Mouse (Mus musculus): ENCODE data around the gene 4933415A04Rik. TPM values are rescaled to one million over a fixed set of nuclear protein-coding genes. Genes with fewer than 3 reads are reported as not detected.

Gene 4933415A04Rik
- total and polyA plus RNA-seq, 2 experiments = not detected

GRCm38 (mm10) chr11:43631645-43632044 is 44.8 kb downstream of the 4933415A04Rik start:
- no peaks in the 10 kb centered on the region for H3K36me3 ChIP-seq (ENCODE audit: control insufficient read depth, insufficient read depth, low read length)
- H3K27ac ChIP-seq (replicated peaks; ENCODE audit: insufficient read depth, low read depth, low read length) = no peak overlapping the region
- no peak overlapping the region for H3K4me3 ChIP-seq (ENCODE audit: insufficient read depth, low read depth, low read length)
- H3K4me1 ChIP-seq (ENCODE audit: control insufficient read depth, insufficient read depth, low read length) = peaks cover 4% of the 10 kb centered on the region; the same call in 1 of the 2 replicates
- H3K27me3 ChIP-seq (ENCODE audit: control insufficient read depth, insufficient read depth, low read length) = no peaks in the 10 kb centered on the region
- H3K79me2 ChIP-seq (ENCODE audit: control insufficient read depth, insufficient read depth, low read length) = no peaks in the 10 kb centered on the region
- DNase-seq (ENCODE audit: extremely low read depth, low read depth, low spot score) = peak; percentile 64
- H3K9ac ChIP-seq (ENCODE audit: low read depth, low read length) = no peak overlapping the region
- TF ChIP-seq CTCF (IDR thresholded peaks at IDR 0.05; ENCODE audit: low read depth, low read length) (no peak), POLR2A (IDR thresholded peaks at IDR 0.05; ENCODE audit: extremely low read depth, insufficient read depth, low read length) (no peak)
- WGBS = 40% methylated on average over 9 of the region's 9 CpGs

GRCm38 (mm10) chr11:43632566-43632965 is 45.7 kb downstream of the 4933415A04Rik start:
- Histone ChIP-seq H3K4me1 (ENCODE audit: control insufficient read depth, insufficient read depth, low read length) (peaks cover 4% of the 10 kb centered on the region; the same call in 1 of the 2 replicates), H3K36me3 (ENCODE audit: control insufficient read depth, insufficient read depth, low read length) (no peaks in the 10 kb centered on the region), H3K27ac (replicated peaks; ENCODE audit: insufficient read depth, low read depth, low read length) (no peak overlapping the region), H3K9ac (ENCODE audit: low read depth, low read length) (no peak overlapping the region), H3K79me2 (ENCODE audit: control insufficient read depth, insufficient read depth, low read length) (no peaks in the 10 kb centered on the region), H3K4me3 (ENCODE audit: insufficient read depth, low read depth, low read length) (no peak overlapping the region), H3K27me3 (ENCODE audit: control insufficient read depth, insufficient read depth, low read length) (no peaks in the 10 kb centered on the region)
- no peak for DNase-seq (ENCODE audit: extremely low read depth, low read depth, low spot score)
- TF ChIP-seq CTCF (IDR thresholded peaks at IDR 0.05; ENCODE audit: low read depth, low read length) (no peak), POLR2A (IDR thresholded peaks at IDR 0.05; ENCODE audit: extremely low read depth, insufficient read depth, low read length) (no peak)
- 72% methylated on average over 4 of the region's 4 CpGs for WGBS

GRCm38 (mm10) chr11:43633165-43633564 is 46.3 kb downstream of the 4933415A04Rik start:
- Histone ChIP-seq H3K36me3 (ENCODE audit: control insufficient read depth, insufficient read depth, low read length) (no peaks in the 10 kb centered on the region), H3K4me3 (ENCODE audit: insufficient read depth, low read depth, low read length) (no peak overlapping the region), H3K27me3 (ENCODE audit: control insufficient read depth, insufficient read depth, low read length) (no peaks in the 10 kb centered on the region), H3K27ac (replicated peaks; ENCODE audit: insufficient read depth, low read depth, low read length) (no peak overlapping the region), H3K9ac (ENCODE audit: low read depth, low read length) (no peak overlapping the region), H3K4me1 (ENCODE audit: control insufficient read depth, insufficient read depth, low read length) (peaks cover 5% of the 10 kb centered on the region), H3K79me2 (ENCODE audit: control insufficient read depth, insufficient read depth, low read length) (no peaks in the 10 kb centered on the region)
- no peak for DNase-seq (ENCODE audit: extremely low read depth, low read depth, low spot score)
- WGBS = 83% methylated on average over 6 of the region's 6 CpGs
- TF ChIP-seq POLR2A (IDR thresholded peaks at IDR 0.05; ENCODE audit: extremely low read depth, insufficient read depth, low read length) = no peak
- TF ChIP-seq CTCF (IDR thresholded peaks at IDR 0.05; ENCODE audit: low read depth, low read length) = no peak

GRCm38 (mm10) chr11:43633658-43634401 is 47.0 kb downstream of the 4933415A04Rik start:
- no peaks in the 10 kb centered on the region for H3K27me3 ChIP-seq (ENCODE audit: control insufficient read depth, insufficient read depth, low read length)
- DNase-seq (ENCODE audit: extremely low read depth, low read depth, low spot score) = no peak
- H3K4me1 ChIP-seq (ENCODE audit: control insufficient read depth, insufficient read depth, low read length) = peaks cover 9% of the 10 kb centered on the region
- H3K27ac ChIP-seq (replicated peaks; ENCODE audit: insufficient read depth, low read depth, low read length) = no peak overlapping the region
- H3K79me2 ChIP-seq (ENCODE audit: control insufficient read depth, insufficient read depth, low read length) = no peaks in the 10 kb centered on the region
- no peaks in the 10 kb centered on the region for H3K36me3 ChIP-seq (ENCODE audit: control insufficient read depth, insufficient read depth, low read length)
- no peak overlapping the region for H3K9ac ChIP-seq (ENCODE audit: low read depth, low read length)
- no peak for TF ChIP-seq POLR2A (IDR thresholded peaks at IDR 0.05; ENCODE audit: extremely low read depth, insufficient read depth, low read length)
- no peak for TF ChIP-seq CTCF (IDR thresholded peaks at IDR 0.05; ENCODE audit: low read depth, low read length)
- H3K4me3 ChIP-seq (ENCODE audit: insufficient read depth, low read depth, low read length) = no peak overlapping the region
- 50% methylated on average over 19 of the region's 19 CpGs for WGBS

- Histone ChIP-seq H3K36me3 (ENCODE audit: control insufficient read depth, insufficient read depth, low read length) (no peaks in the 10 kb centered on the region), H3K4me1 (ENCODE audit: control insufficient read depth, insufficient read depth, low read length) (peaks cover 9% of the 10 kb centered on the region), H3K4me3 (ENCODE audit: insufficient read depth, low read depth, low read length) (no peak overlapping the region), H3K27me3 (ENCODE audit: control insufficient read depth, insufficient read depth, low read length) (no peaks in the 10 kb centered on the region), H3K9ac (ENCODE audit: low read depth, low read length) (no peak overlapping the region), H3K79me2 (ENCODE audit: control insufficient read depth, insufficient read depth, low read length) (no peaks in the 10 kb centered on the region), H3K27ac (replicated peaks; ENCODE audit: insufficient read depth, low read depth, low read length) (no peak overlapping the region)
- TF ChIP-seq POLR2A (IDR thresholded peaks at IDR 0.05; ENCODE audit: extremely low read depth, insufficient read depth, low read length) (no peak), CTCF (IDR thresholded peaks at IDR 0.05; ENCODE audit: low read depth, low read length) (no peak)
- DNase-seq (ENCODE audit: extremely low read depth, low read depth, low spot score) = no peak
- 90% methylated on average over 4 of the region's 4 CpGs for WGBS
Observed at GRCm38 (mm10) chr11:43636761-43637160, 49.9 kb downstream of the 4933415A04Rik start.

GRCm38 (mm10) chr11:43638486-43638885 is 51.6 kb downstream of the 4933415A04Rik start:
- H3K4me3 ChIP-seq (ENCODE audit: insufficient read depth, low read depth, low read length) = no peak overlapping the region
- no peak for TF ChIP-seq CTCF (IDR thresholded peaks at IDR 0.05; ENCODE audit: low read depth, low read length)
- TF ChIP-seq POLR2A (IDR thresholded peaks at IDR 0.05; ENCODE audit: extremely low read depth, insufficient read depth, low read length) = no peak
- H3K36me3 ChIP-seq (ENCODE audit: control insufficient read depth, insufficient read depth, low read length) = no peaks in the 10 kb centered on the region
- peaks cover 6% of the 10 kb centered on the region for H3K4me1 ChIP-seq (ENCODE audit: control insufficient read depth, insufficient read depth, low read length)
- DNase-seq (ENCODE audit: extremely low read depth, low read depth, low spot score) = peak; percentile 57
- H3K27ac ChIP-seq (replicated peaks; ENCODE audit: insufficient read depth, low read depth, low read length) = peak overlapping the region; percentile 83
- H3K79me2 ChIP-seq (ENCODE audit: control insufficient read depth, insufficient read depth, low read length) = no peaks in the 10 kb centered on the region
- H3K27me3 ChIP-seq (ENCODE audit: control insufficient read depth, insufficient read depth, low read length) = no peaks in the 10 kb centered on the region
- 23% methylated on average over 3 of the region's 3 CpGs for WGBS
- H3K9ac ChIP-seq (ENCODE audit: low read depth, low read length) = no peak overlapping the region

Other genes with a start within 250 kb of the 4933415A04Rik start
- gene Pttg1, start 160.8 kb upstream of the 4933415A04Rik start, total RNA-seq (2014; rRNA removed) = 40.0 and 45.4 TPM in 2 replicates
- gene Pttg1, start 160.8 kb upstream of the 4933415A04Rik start, polyA plus RNA-seq (2012; rRNA removed) = 12.0 and 17.7 TPM in 2 replicates
- 11.8 and 13.2 TPM in 2 replicates for gene Slu7, start 153.3 kb upstream of the 4933415A04Rik start, total RNA-seq (2014; rRNA removed)
- 1.7 and 2.4 TPM in 2 replicates for gene Slu7, start 153.3 kb upstream of the 4933415A04Rik start, polyA plus RNA-seq (2012; rRNA removed)
- 1.2 and 1.5 TPM in 2 replicates for gene C1qtnf2, start 112.8 kb upstream of the 4933415A04Rik start, total RNA-seq (2014; rRNA removed)
- 1.4 and 2.6 TPM in 2 replicates for gene C1qtnf2, start 112.8 kb upstream of the 4933415A04Rik start, polyA plus RNA-seq (2012; rRNA removed)
- gene Ccnjl, start 58.3 kb upstream of the 4933415A04Rik start, total RNA-seq (2014; rRNA removed) = 0.07 and 0.09 TPM in 2 replicates
- 0.10 and 0.20 TPM in 2 replicates for gene Ccnjl, start 58.3 kb upstream of the 4933415A04Rik start, polyA plus RNA-seq (2012; rRNA removed)
- not detected in 2 replicates for gene Fabp6, start 14.5 kb downstream of the 4933415A04Rik start, total RNA-seq (2014; rRNA removed)
- gene Fabp6, start 14.5 kb downstream of the 4933415A04Rik start, polyA plus RNA-seq (2012; rRNA removed) = not detected in 2 replicates
- 11.2 and 12.1 TPM in 2 replicates for gene Pwwp2a, start 95.0 kb downstream of the 4933415A04Rik start, total RNA-seq (2014; rRNA removed)
- gene Pwwp2a, start 95.0 kb downstream of the 4933415A04Rik start, polyA plus RNA-seq (2012; rRNA removed) = 5.5 and 9.3 TPM in 2 replicates
- 13.9 and 15.8 TPM in 2 replicates for gene Ttc1, start 161.0 kb downstream of the 4933415A04Rik start, total RNA-seq (2014; rRNA removed)
- 5.9 and 6.4 TPM in 2 replicates for gene Ttc1, start 161.0 kb downstream of the 4933415A04Rik start, polyA plus RNA-seq (2012; rRNA removed)

All from liver, adult 2 months (tissue).